Mouse (Mus musculus): ENCODE measurements at regions not wholly inside any gene's neighbourhood (a gene's known extent, or its start where the extent isn't known, plus 50 kb on each side); places are given as distances from the start of the nearest gene placed in this dataset.

- WGBS = 88% methylated on average over 2 of the region's 2 CpGs
- no peak for TF ChIP-seq POLR2A (IDR thresholded peaks at IDR 0.05; ENCODE audit: borderline replicate concordance, extremely low read depth, insufficient read depth, insufficient read length)
Observed at GRCm38 (mm10) chr16:19834128-19834527, 74.1 kb downstream of the B3gnt5 start.

DNA sequence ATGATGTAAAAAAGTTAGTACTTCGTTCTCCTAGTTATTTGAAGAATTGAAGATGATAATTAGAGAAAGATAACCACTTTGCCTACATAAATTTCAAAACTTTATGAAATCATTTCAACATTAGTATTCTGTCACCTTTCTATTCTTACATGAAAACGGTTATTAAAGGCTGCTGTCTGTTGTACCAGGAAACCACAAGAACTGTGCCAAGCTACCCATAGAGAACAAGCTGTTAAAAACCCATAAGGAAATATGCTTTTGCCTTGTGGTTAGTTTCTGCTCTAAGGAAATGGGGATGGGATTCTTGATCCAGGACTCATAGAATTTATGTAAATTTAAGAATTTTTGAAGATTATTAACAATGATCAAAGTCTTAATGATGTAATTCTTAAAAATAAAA is 74.7 kb downstream of the B3gnt5 start:
- no peak overlapping the region for H3K4me2 ChIP-seq (replicated peaks; ENCODE audit: low read depth, low read length, severe bottlenecking)
- ATAC-seq (ENCODE audit: low FRiP score, low read depth) (no peak), DNase-seq (ENCODE audit: low spot score) (no peak)
- no peak overlapping the region for H3K9ac ChIP-seq (ENCODE audit: low read depth, low read length, severe bottlenecking)
- H3K4me1 ChIP-seq (ENCODE audit: control insufficient read depth, insufficient read depth, low read length) = no peaks in the 10 kb centered on the region
- no peak for TF ChIP-seq POLR2A (IDR thresholded peaks at IDR 0.05; ENCODE audit: borderline replicate concordance, extremely low read depth, insufficient read depth, insufficient read length)
- no peaks in the 10 kb centered on the region for H3K27me3 ChIP-seq (ENCODE audit: control insufficient read depth, insufficient read depth, low read length)
- H3K27ac ChIP-seq (replicated peaks; ENCODE audit: low read depth, low read length) = no peak overlapping the region
- 77% methylated on average over 2 of the region's 2 CpGs for WGBS
- H3K9me3 ChIP-seq (ENCODE audit: control insufficient read depth, low read length) = no peaks in the 10 kb centered on the region
- no peak overlapping the region for H3K4me3 ChIP-seq (replicated peaks; ENCODE audit: low read length)
- no peaks in the 10 kb centered on the region for H3K36me3 ChIP-seq (ENCODE audit: control insufficient read depth, insufficient read depth, low read length)

More at GRCm38 (mm10) chr16:19834128-19834527, 74.1 kb downstream of the B3gnt5 start:
- Histone ChIP-seq H3K4me1 (ENCODE audit: control insufficient read depth, insufficient read depth, low read length) (no peaks in the 10 kb centered on the region), H3K4me3 (replicated peaks; ENCODE audit: low read length) (no peak overlapping the region), H3K27me3 (ENCODE audit: control insufficient read depth, insufficient read depth, low read length) (no peaks in the 10 kb centered on the region), H3K9me3 (ENCODE audit: control insufficient read depth, low read length) (no peaks in the 10 kb centered on the region), H3K4me2 (replicated peaks; ENCODE audit: low read depth, low read length, severe bottlenecking) (no peak overlapping the region), H3K27ac (replicated peaks; ENCODE audit: low read depth, low read length) (no peak overlapping the region), H3K36me3 (ENCODE audit: control insufficient read depth, insufficient read depth, low read length) (no peaks in the 10 kb centered on the region), H3K9ac (ENCODE audit: low read depth, low read length, severe bottlenecking) (no peak overlapping the region)
- DNase-seq (ENCODE audit: low spot score) (no peak), ATAC-seq (ENCODE audit: low FRiP score, low read depth) (no peak)

GRCm38 (mm10) chr16:19839831-19840230 is 79.8 kb downstream of the B3gnt5 start:
- ATAC-seq (ENCODE audit: low FRiP score, low read depth) (no peak), DNase-seq (ENCODE audit: low spot score) (no peak)
- no peaks in the 10 kb centered on the region for H3K9me3 ChIP-seq (ENCODE audit: control insufficient read depth, low read length)
- no peak for TF ChIP-seq POLR2A (IDR thresholded peaks at IDR 0.05; ENCODE audit: borderline replicate concordance, extremely low read depth, insufficient read depth, insufficient read length)
- H3K27me3 ChIP-seq (ENCODE audit: control insufficient read depth, insufficient read depth, low read length) = no peaks in the 10 kb centered on the region
- H3K4me2 ChIP-seq (replicated peaks; ENCODE audit: low read depth, low read length, severe bottlenecking) = no peak overlapping the region
- no peaks in the 10 kb centered on the region for H3K4me1 ChIP-seq (ENCODE audit: control insufficient read depth, insufficient read depth, low read length)
- no peak overlapping the region for H3K9ac ChIP-seq (ENCODE audit: low read depth, low read length, severe bottlenecking)
- no peak overlapping the region for H3K4me3 ChIP-seq (replicated peaks; ENCODE audit: low read length)
- H3K36me3 ChIP-seq (ENCODE audit: control insufficient read depth, insufficient read depth, low read length) = no peaks in the 10 kb centered on the region
- H3K27ac ChIP-seq (replicated peaks; ENCODE audit: low read depth, low read length) = no peak overlapping the region
- 41% methylated on average over 1 of the region's 1 CpGs for WGBS

DNA sequence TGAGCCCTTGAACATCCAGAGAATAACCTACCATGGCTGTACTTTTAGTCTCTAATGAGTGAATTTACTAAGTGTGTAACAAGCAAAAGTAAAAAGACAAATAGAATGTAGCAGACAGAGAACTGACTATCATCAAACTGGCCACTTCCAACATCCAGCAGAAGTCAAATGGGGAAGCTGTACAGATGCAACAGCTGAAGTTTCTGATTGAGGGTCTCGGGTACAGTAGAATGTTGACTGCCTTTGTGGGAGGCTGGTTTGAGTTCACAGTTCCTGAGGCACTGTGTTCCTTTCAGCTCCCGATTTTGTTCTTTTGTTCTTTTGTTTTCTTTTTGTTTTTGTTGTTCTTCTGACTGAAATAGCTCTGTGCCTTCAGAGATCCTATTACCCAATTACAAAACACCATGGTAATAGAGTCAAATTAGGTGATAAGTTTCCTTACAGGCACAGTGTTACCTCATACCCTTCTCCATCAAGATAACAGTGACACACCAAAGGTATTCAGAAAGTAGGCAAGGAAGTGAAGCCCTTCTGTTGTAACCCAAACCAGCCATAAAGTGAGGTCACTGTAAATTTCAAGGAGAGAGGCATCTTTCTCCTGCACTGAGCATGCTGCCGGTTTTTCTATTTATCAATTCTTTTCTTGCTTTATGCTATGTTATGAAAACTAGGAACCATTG is 82.5 kb downstream of the B3gnt5 start:
- Histone ChIP-seq H3K4me2 (replicated peaks; ENCODE audit: low read depth, low read length, severe bottlenecking) (no peak overlapping the region), H3K27me3 (ENCODE audit: control insufficient read depth, insufficient read depth, low read length) (no peaks in the 10 kb centered on the region), H3K4me1 (ENCODE audit: control insufficient read depth, insufficient read depth, low read length) (no peaks in the 10 kb centered on the region), H3K27ac (replicated peaks; ENCODE audit: low read depth, low read length) (no peak overlapping the region), H3K9me3 (ENCODE audit: control insufficient read depth, low read length) (no peaks in the 10 kb centered on the region), H3K9ac (ENCODE audit: low read depth, low read length, severe bottlenecking) (no peak overlapping the region), H3K4me3 (replicated peaks; ENCODE audit: low read length) (no peak overlapping the region), H3K36me3 (ENCODE audit: control insufficient read depth, insufficient read depth, low read length) (no peaks in the 10 kb centered on the region)
- ATAC-seq (ENCODE audit: low FRiP score, low read depth) (no peak), DNase-seq (ENCODE audit: low spot score) (no peak)
- no peak for TF ChIP-seq POLR2A (IDR thresholded peaks at IDR 0.05; ENCODE audit: borderline replicate concordance, extremely low read depth, insufficient read depth, insufficient read length)
- WGBS = 42% methylated on average over 3 of the region's 3 CpGs

DNA sequence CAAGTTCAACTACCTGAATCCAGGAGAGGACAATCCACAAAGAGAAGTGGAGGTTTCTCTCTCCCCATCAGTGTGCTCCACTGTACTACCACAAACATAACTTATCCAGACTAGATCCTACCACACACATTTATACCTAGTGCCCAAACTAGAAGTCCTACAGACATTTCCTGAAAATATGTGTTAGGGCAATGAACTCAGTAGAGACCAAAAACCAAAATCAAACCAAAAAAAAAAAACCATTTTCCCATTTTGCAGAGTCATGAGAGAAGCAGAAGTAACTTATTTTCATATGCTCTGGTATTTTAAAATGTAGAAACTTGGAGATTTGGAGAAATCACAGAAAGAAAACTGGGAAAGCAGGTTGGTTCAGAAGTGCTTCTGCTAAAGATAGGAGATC is 83.7 kb downstream of the B3gnt5 start:
- ATAC-seq (ENCODE audit: low FRiP score, low read depth) = no peak

More for the DNA sequence above, 83.7 kb downstream of the B3gnt5 start:
- no peaks in the 10 kb centered on the region for H3K9me3 ChIP-seq (ENCODE audit: control insufficient read depth, low read length)
- no peaks in the 10 kb centered on the region for H3K36me3 ChIP-seq (ENCODE audit: control insufficient read depth, insufficient read depth, low read length)
- no peaks in the 10 kb centered on the region for H3K27me3 ChIP-seq (ENCODE audit: control insufficient read depth, insufficient read depth, low read length)
- no peak for TF ChIP-seq POLR2A (IDR thresholded peaks at IDR 0.05; ENCODE audit: borderline replicate concordance, extremely low read depth, insufficient read depth, insufficient read length)
- no peak overlapping the region for H3K27ac ChIP-seq (replicated peaks; ENCODE audit: low read depth, low read length)
- H3K4me3 ChIP-seq (replicated peaks; ENCODE audit: low read length) = no peak overlapping the region
- no peaks in the 10 kb centered on the region for H3K4me1 ChIP-seq (ENCODE audit: control insufficient read depth, insufficient read depth, low read length)
- DNase-seq (ENCODE audit: low spot score) = no peak
- no peak overlapping the region for H3K4me2 ChIP-seq (replicated peaks; ENCODE audit: low read depth, low read length, severe bottlenecking)
- no peak overlapping the region for H3K9ac ChIP-seq (ENCODE audit: low read depth, low read length, severe bottlenecking)
